Mouse (Mus musculus) kidney, adult 11 months (tissue): ENCODE data around the gene Kdm6a.

Source experiments
- DNase-seq: peaks from one replicate; pipeline ENCODE4 v3.0.0; 2022

Gene Kdm6a

GRCm38 (mm10) chrX:18162192-18162857, at the start of gene Kdm6a:
TSS of gene Kdm6a (plus strand) at chrX:18162575.
- DNase-seq, result peak; percentile 100

GRCm38 (mm10) chrX:18145557-18145956, 16.8 kb upstream of the Kdm6a start, which contains the start of gene Dusp21:
TSS of gene Dusp21 (plus strand) at chrX:18145857.
- no peak for DNase-seq

GRCm38 (mm10) chrX:18160734-18161442, 1.5 kb upstream of the Kdm6a start:
- no peak for DNase-seq

GRCm38 (mm10) chrX:18161796-18162191, 581 bp upstream of the Kdm6a start:
- no peak for DNase-seq

- peak; percentile 64 for DNase-seq
These were observed 721 bp downstream of the Kdm6a start for GRCm38 (mm10) chrX:18162861-18163731.

- DNase-seq, result peak; percentile 24
These were observed 1.7 kb downstream of the Kdm6a start for GRCm38 (mm10) chrX:18163917-18164624.

GRCm38 (mm10) chrX:18165121-18165520, 2.7 kb downstream of the Kdm6a start:
- no peak for DNase-seq

- no peak for DNase-seq
These were observed 4.6 kb downstream of the Kdm6a start for GRCm38 (mm10) chrX:18166961-18167360.

GRCm38 (mm10) chrX:18168940-18169339, 6.6 kb downstream of the Kdm6a start:
- DNase-seq, result no peak

- no peak for DNase-seq
These were observed 12.5 kb downstream of the Kdm6a start for GRCm38 (mm10) chrX:18174831-18175230.

- no peak for DNase-seq
These were observed 15.4 kb downstream of the Kdm6a start for GRCm38 (mm10) chrX:18177803-18178202.

GRCm38 (mm10) chrX:18179492-18179891, 17.1 kb downstream of the Kdm6a start:
- DNase-seq, result no peak

GRCm38 (mm10) chrX:18187203-18187602, 24.8 kb downstream of the Kdm6a start:
- no peak for DNase-seq

- DNase-seq, result no peak
These were observed 25.9 kb downstream of the Kdm6a start for GRCm38 (mm10) chrX:18188293-18188692.

- DNase-seq, result no peak
These were observed 77.2 kb downstream of the Kdm6a start for GRCm38 (mm10) chrX:18239572-18239971.

- peak; percentile 71 for DNase-seq
These were observed 88.2 kb downstream of the Kdm6a start for GRCm38 (mm10) chrX:18250621-18251020.

- peak; percentile 30 for DNase-seq
These were observed 92.4 kb downstream of the Kdm6a start for GRCm38 (mm10) chrX:18254767-18255166.

- no peak for DNase-seq
These were observed 95.9 kb downstream of the Kdm6a start for GRCm38 (mm10) chrX:18258238-18258809.

GRCm38 (mm10) chrX:18278561-18278960, 116.2 kb downstream of the Kdm6a start:
- no peak for DNase-seq

GRCm38 (mm10) chrX:18280134-18280533, 117.8 kb downstream of the Kdm6a start:
- DNase-seq, result no peak
